Mouse (Mus musculus): Measurements from ENCODE around the gene Kcnj14. TPM values are rescaled to one million over a fixed set of nuclear protein-coding genes. Genes with fewer than 3 reads are reported as not detected.

Kcnj14 gene
- total and polyA plus RNA-seq, 3 experiments = 1.3 to 3.2 (median 1.5) TPM

GRCm38 (mm10) chr7:45800546-45801204 is 23.9 kb downstream of the Kcnj14 start:
- H3K36me3 ChIP-seq (replicated peaks in 1 of 2; ENCODE audit: control insufficient read depth in 1 of 2, insufficient read depth in 1 of 2, low read length in 1 of 2) = no peaks in the 10 kb centered on the region
- H3K9ac ChIP-seq (ENCODE audit: insufficient read depth, low read depth) = peak overlapping the region; percentile 23; the same call in 1 of the 2 replicates
- no peaks in the 10 kb centered on the region for H3K9me3 ChIP-seq (replicated peaks; ENCODE audit: low read length)
- in situ Hi-C loops (cut with MboI; ENCODE audit: low pct_ligation_motif_present, low pct_unique_long_range_greater_than_20kb, low sequenced_read_pairs) (loop anchor here (5.0 kb wide), 1 partner anchor 58 kb away; no protein-coding TSS in a partner anchor), dilution Hi-C loops (cut with MboI; ENCODE audit: extremely low pct_ligation_motif_present, extremely low pct_unique_long_range_greater_than_20kb, low sequenced_read_pairs) (no loop called here)
- H3K4me1 ChIP-seq (ENCODE audit: control insufficient read depth in 1 of 2, insufficient read depth in 2 of 2) = peaks cover 5 to 9% of the 10 kb centered on the region in 2 experiments
- H3K4me3 ChIP-seq (replicated peaks in 1 of 3; ENCODE audit: low read depth in 2 of 3, low read length in 2 of 3, poor library complexity in 1 of 3) = peak overlapping the region; percentile 21 to 43 (median 42)
- no peak for TF ChIP-seq ZMIZ1 (IDR thresholded peaks at IDR 0.05; ENCODE audit: low read depth, low read length)
- no peak for TF ChIP-seq SMC3 (IDR thresholded peaks at IDR 0.05; ENCODE audit: low read depth, low read length)
- no peak for TF ChIP-seq EP300 (IDR thresholded peaks at IDR 0.05; ENCODE audit: low read length)
- no peak for TF ChIP-seq TCF12 (IDR thresholded peaks at IDR 0.05; ENCODE audit: low read depth, low read length)
- TF ChIP-seq RCOR1 (conservative IDR thresholded peaks at IDR 0.05; ENCODE audit: low read depth, low read length) = no peak
- no peak for TF ChIP-seq BHLHE40 (IDR thresholded peaks at IDR 0.05; ENCODE audit: low read depth, low read length)
- DNase-seq (ENCODE audit: extremely low read depth) = peak; percentile 67
- H3K4me2 ChIP-seq (ENCODE audit: insufficient read depth, low read depth, poor library complexity, severe bottlenecking) = peak overlapping the region; percentile 90
- H3K79me2 ChIP-seq (replicated peaks; ENCODE audit: control insufficient read depth, extremely low read depth, insufficient read depth, poor library complexity, severe bottlenecking) = no peaks in the 10 kb centered on the region
- H3K27me3 ChIP-seq (replicated peaks) = peaks cover 13% of the 10 kb centered on the region
- no peak overlapping the region for H3K27ac ChIP-seq (ENCODE audit: insufficient read depth, low read depth)

GRCm38 (mm10) chr7:45800001-45800400 is 24.6 kb downstream of the Kcnj14 start:
- Histone ChIP-seq H3K9me3 (replicated peaks; ENCODE audit: low read length) (no peaks in the 10 kb centered on the region), H3K36me3 (replicated peaks in 1 of 2; ENCODE audit: control insufficient read depth in 1 of 2, insufficient read depth in 1 of 2, low read length in 1 of 2) (no peaks in the 10 kb centered on the region), H3K79me2 (replicated peaks; ENCODE audit: control insufficient read depth, extremely low read depth, insufficient read depth, poor library complexity, severe bottlenecking) (no peaks in the 10 kb centered on the region), H3K4me1 (ENCODE audit: control insufficient read depth in 1 of 2, insufficient read depth in 2 of 2) (peaks cover 5 to 9% of the 10 kb centered on the region in 2 experiments), H3K9ac (ENCODE audit: insufficient read depth, low read depth) (no peak overlapping the region), H3K4me3 (replicated peaks in 1 of 3; ENCODE audit: low read depth in 2 of 3, low read length in 2 of 3, poor library complexity in 1 of 3) (no peak overlapping the region), H3K27me3 (replicated peaks) (peaks cover 13% of the 10 kb centered on the region), H3K4me2 (ENCODE audit: insufficient read depth, low read depth, poor library complexity, severe bottlenecking) (peak overlapping the region; percentile 90), H3K27ac (ENCODE audit: insufficient read depth, low read depth) (no peak overlapping the region)
- no peak for DNase-seq (ENCODE audit: extremely low read depth)
- in situ Hi-C loops (cut with MboI; ENCODE audit: low pct_ligation_motif_present, low pct_unique_long_range_greater_than_20kb, low sequenced_read_pairs) = loop anchor here (5.0 kb wide), 1 partner anchor 58 kb away; no protein-coding TSS in a partner anchor
- no peak for TF ChIP-seq SMC3 (IDR thresholded peaks at IDR 0.05; ENCODE audit: low read depth, low read length)
- TF ChIP-seq RAD21 (IDR thresholded peaks at IDR 0.05; ENCODE audit: low read depth, low read length) = no peak
- no peak for TF ChIP-seq GABPA (IDR thresholded peaks at IDR 0.05; ENCODE audit: insufficient replicate concordance, low read depth, low read length)
- no peak for TF ChIP-seq EP300 (IDR thresholded peaks at IDR 0.05; ENCODE audit: low read length)
- TF ChIP-seq NRF1 (IDR thresholded peaks at IDR 0.05; ENCODE audit: low read depth, low read length) = no peak
- no peak for TF ChIP-seq KAT2A (IDR thresholded peaks at IDR 0.05; ENCODE audit: insufficient replicate concordance, low read length)
- no peak for TF ChIP-seq BHLHE40 (IDR thresholded peaks at IDR 0.05; ENCODE audit: low read depth, low read length)
- no peak for TF ChIP-seq TBP (conservative IDR thresholded peaks at IDR 0.05; ENCODE audit: low read depth, low read length)
- no peak for TF ChIP-seq CHD2 (IDR thresholded peaks at IDR 0.05; ENCODE audit: low read length)
- TF ChIP-seq MXI1 (IDR thresholded peaks at IDR 0.05; ENCODE audit: low read depth, low read length) = no peak
- TF ChIP-seq JUND (conservative IDR thresholded peaks at IDR 0.05; ENCODE audit: low read depth, low read length) = no peak
- TF ChIP-seq ZMIZ1 (IDR thresholded peaks at IDR 0.05; ENCODE audit: low read depth, low read length) = no peak
- TF ChIP-seq CTCF (conservative IDR thresholded peaks at IDR 0.05 in 1 of 2, IDR thresholded peaks at IDR 0.05 in 1 of 2; ENCODE audit: low read depth in 2 of 2, low read length in 2 of 2) = no peak
- TF ChIP-seq POLR2AphosphoS2 (IDR thresholded peaks at IDR 0.05; ENCODE audit: low read depth, low read length) = no peak
- no peak for TF ChIP-seq UBTF (IDR thresholded peaks at IDR 0.05; ENCODE audit: low read depth, low read length)
- dilution Hi-C loops (cut with MboI; ENCODE audit: extremely low pct_ligation_motif_present, extremely low pct_unique_long_range_greater_than_20kb, low sequenced_read_pairs) = no loop called here
